9 mouse cellular contexts compared by ENCODE assay signal in the genomic region with DNA sequence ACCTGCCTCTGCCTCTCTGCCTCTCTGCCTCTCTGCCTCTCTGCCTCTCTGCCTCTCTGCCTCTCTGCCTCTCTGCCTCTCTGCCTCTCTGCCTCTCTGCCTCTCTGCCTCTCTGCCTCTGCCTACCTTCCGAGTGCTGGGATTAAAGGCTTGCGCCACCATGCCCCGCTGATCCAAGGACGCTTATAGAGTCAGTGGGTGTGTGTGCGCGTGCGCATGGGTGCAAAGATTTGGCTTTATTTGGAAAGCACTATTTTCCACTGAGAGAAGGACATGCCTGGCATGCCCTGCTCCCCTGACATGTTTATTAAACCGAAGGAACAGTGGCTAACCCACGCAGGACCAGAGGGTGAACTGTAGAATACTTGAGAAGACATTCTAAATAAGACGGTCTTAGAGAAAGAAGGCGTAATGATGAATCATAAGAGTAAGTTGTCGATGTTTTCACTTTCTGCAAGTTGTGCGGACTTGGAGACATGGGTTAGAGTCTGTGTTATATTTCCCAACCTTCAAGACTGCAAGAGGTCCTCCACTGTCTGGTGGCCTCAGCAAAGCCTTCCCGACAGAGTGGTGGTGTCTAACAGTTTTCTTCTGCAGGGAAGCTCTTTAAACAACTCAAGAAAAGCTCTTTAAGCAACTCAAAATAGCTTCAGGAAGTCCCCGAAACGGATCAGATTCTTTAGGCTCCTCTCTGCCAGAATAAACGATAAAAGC. TPM values are rescaled to one million over a fixed set of nuclear protein-coding genes. Genes with fewer than 3 reads are reported as not detected.
DNase-seq lines count a peak whose midpoint lies in the region; ATAC-seq lines count a peak whose summit lies in the region.
"Had no signal": no experiment of that assay in that cellular context is flagged by ENCODE, and none has a peak within 500 bp of the region (broad histone marks: within the 10 kb centered on the region; RNA-seq: fewer than 3 reads in every experiment).

No protein-coding gene starts in this region.

- H3K27ac ChIP-seq in heart, embryonic 14.5 days (replicated peaks in 1 of 2; ENCODE audit: control insufficient read depth in 1 of 2, insufficient read depth in 1 of 2, low read depth in 2 of 2, low read length in 2 of 2): no peak overlapping the region
- no peak overlapping the region for H3K27ac ChIP-seq in embryonic facial prominence, embryonic 10.5 days (replicated peaks)
- no peak overlapping the region for H3K27ac ChIP-seq in limb, embryonic 15.5 days
- H3K27ac ChIP-seq: neural tube, embryonic 12.5 days had no signal

- 76% methylated on average over 17 of the region's 17 CpGs for WGBS in heart, embryonic 14.5 days
- 86% methylated on average over 17 of the region's 17 CpGs for WGBS in embryonic facial prominence, embryonic 10.5 days
- WGBS in limb, embryonic 15.5 days: 80% methylated on average over 17 of the region's 17 CpGs

- intact Hi-C loops in gastrocnemius, postnatal 14 days (cut with DNase I; ENCODE audit: low total_unique reads): no loop called here

- peak overlapping the region; percentile 86 for H3K4me2 ChIP-seq in heart, embryonic 14.5 days (ENCODE audit: low read length)
- peak overlapping the region; percentile 55; the same call in 1 of the 2 replicates for H3K4me2 ChIP-seq in limb, embryonic 15.5 days

- H3K9me3 ChIP-seq in heart, embryonic 14.5 days (ENCODE audit: control insufficient read depth, low read length): no peaks in the 10 kb centered on the region
- H3K9me3 ChIP-seq in embryonic facial prominence, embryonic 10.5 days: no peaks in the 10 kb centered on the region
- H3K9me3 ChIP-seq in limb, embryonic 15.5 days: no peaks in the 10 kb centered on the region
- H3K9me3 ChIP-seq: neural tube, embryonic 12.5 days had no signal

- no peaks in the 10 kb centered on the region for H3K27me3 ChIP-seq in heart, embryonic 14.5 days (ENCODE audit: control insufficient read depth, insufficient read depth, low read length)
- H3K27me3 ChIP-seq in embryonic facial prominence, embryonic 10.5 days (replicated peaks; ENCODE audit: low read depth, poor library complexity, severe bottlenecking): no peaks in the 10 kb centered on the region
- H3K27me3 ChIP-seq in limb, embryonic 15.5 days: no peaks in the 10 kb centered on the region
- H3K27me3 ChIP-seq: neural tube, embryonic 12.5 days had no signal

- H3K9ac ChIP-seq in heart, embryonic 14.5 days (ENCODE audit: low read length): peak overlapping the region; percentile 95; the same call in 1 of the 2 replicates
- H3K9ac ChIP-seq in limb, embryonic 15.5 days: no peak overlapping the region

- H3K36me3 ChIP-seq in heart, embryonic 14.5 days (ENCODE audit: control insufficient read depth, insufficient read depth, low read length): peaks cover 8% of the 10 kb centered on the region
- peaks cover 16% of the 10 kb centered on the region for H3K36me3 ChIP-seq in embryonic facial prominence, embryonic 10.5 days (replicated peaks)
- H3K36me3 ChIP-seq in limb, embryonic 15.5 days: peaks cover 4% of the 10 kb centered on the region; the same call in 1 of the 2 replicates

- peak overlapping the region in 1 of 2 experiments; percentile 95; a peak in 2 of 4 replicates for H3K4me3 ChIP-seq in heart, embryonic 14.5 days (ENCODE audit: control insufficient read depth in 1 of 2, insufficient read depth in 1 of 2, low read depth in 1 of 2, low read length in 2 of 2)
- H3K4me3 ChIP-seq in embryonic facial prominence, embryonic 10.5 days: peak overlapping the region; percentile 98
- peak overlapping the region; percentile 74; the same call in 1 of the 2 replicates for H3K4me3 ChIP-seq in limb, embryonic 15.5 days

- DNase-seq in heart, postnatal 4 days: no peak
- peak; percentile 61 for DNase-seq in A20 (ENCODE audit: low read depth, low spot score)
- DNase-seq in embryonic facial prominence, embryonic 10.5 days (ENCODE audit: low spot score): no peak
- DNase-seq in left cerebral cortex, adult 9 months (ENCODE audit: low spot score in 2 of 2): no peak
- DNase-seq in thymus, postnatal 36 days: no peak
- DNase-seq in gastrocnemius, postnatal 14 days: no peak

- H3K4me1 ChIP-seq in heart, embryonic 14.5 days (ENCODE audit: control insufficient read depth in 2 of 2, insufficient read depth in 2 of 2, low read length in 2 of 2): peaks cover 3 to 15% of the 10 kb centered on the region in 2 experiments
- peaks cover 18% of the 10 kb centered on the region for H3K4me1 ChIP-seq in embryonic facial prominence, embryonic 10.5 days
- peaks cover 13% of the 10 kb centered on the region for H3K4me1 ChIP-seq in limb, embryonic 15.5 days

- no peak for ATAC-seq in heart, embryonic 14.5 days (ENCODE audit: insufficient number of reproducible peaks, insufficient read depth, low FRiP score, low read depth)
- ATAC-seq in limb, embryonic 15.5 days (ENCODE audit: insufficient number of reproducible peaks, low FRiP score, low TSS enrichment, low read depth): no peak

RNA-seq across cellular contexts. Expression of a gene that starts 1.0 kb away (rescaled TPM):
- polyA plus RNA-seq in heart, embryonic 14.5 days (2014; fragmentation: Nextera tagmentation; extraction: Ambion mirVana): 17.1 and 18.2 TPM in 2 replicates
- total RNA-seq in heart, postnatal 4 days (2021): 10 to 100 TPM; 18.6 to 21.8 TPM
- 20.2 and 22.0 TPM in 2 replicates for polyA plus RNA-seq in embryonic facial prominence, embryonic 10.5 days (2016; fragmentation: Nextera tagmentation; extraction: Ambion mirVana)
- 20.5 and 21.5 TPM in 2 replicates for polyA plus RNA-seq in limb, embryonic 15.5 days (2015; fragmentation: Nextera tagmentation; extraction: Ambion mirVana)
- 1 to 10 TPM; 8.5 to 9.8 TPM for total RNA-seq in gastrocnemius, postnatal 14 days (2021)
